Mouse (Mus musculus): ENCODE results near the gene Tbxa2r.

DNA sequence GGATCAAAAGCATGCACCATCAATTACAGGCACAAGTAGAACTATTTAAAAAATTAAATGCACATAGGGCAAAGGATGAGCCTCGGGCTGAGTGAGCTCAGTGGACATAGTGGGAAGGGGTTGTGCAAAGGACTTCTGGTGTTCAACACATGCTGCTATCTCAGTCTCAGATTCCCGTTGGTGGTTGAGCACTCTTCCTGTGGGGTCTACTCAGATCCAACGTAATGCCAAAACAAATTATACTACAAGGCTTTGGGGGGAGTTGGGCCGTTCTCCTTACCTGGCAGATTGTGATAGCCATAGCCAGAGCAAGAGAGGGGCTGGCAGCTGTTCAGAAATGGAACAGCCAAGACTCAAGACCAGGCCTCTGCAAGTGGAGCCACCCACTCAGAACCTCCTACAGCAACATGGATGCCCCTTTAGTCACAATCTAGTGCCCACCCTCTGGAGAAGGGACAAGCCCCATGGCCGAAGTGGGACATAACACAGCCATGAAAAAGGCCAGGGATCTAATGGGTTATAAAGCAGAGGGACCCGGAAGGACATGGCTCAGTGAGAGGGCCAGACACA lies 51.4 kb downstream of the Tbxa2r start:
- TF ChIP-seq CTCF (IDR thresholded peaks at IDR 0.05; ENCODE audit: insufficient read depth, low read depth, low read length) (no peak), POLR2A (IDR thresholded peaks at IDR 0.05; ENCODE audit: insufficient read depth, low read depth, low read length) (no peak)
